Mouse (Mus musculus): ENCODE results near the gene Mettl16.

The Mettl16 gene

GRCm38 (mm10) chr11:74832503-74833143 lies 62.0 kb downstream of the Mettl16 start:
- DNase-seq = peak; percentile 77

- peak; percentile 61 for DNase-seq
Observed at GRCm38 (mm10) chr11:74833536-74834358, 63.1 kb downstream of the Mettl16 start.

GRCm38 (mm10) chr11:74834359-74834638 lies 63.7 kb downstream of the Mettl16 start:
- no peak for DNase-seq

GRCm38 (mm10) chr11:74834650-74835277 lies 64.1 kb downstream of the Mettl16 start:
- no peak for DNase-seq

- DNase-seq = no peak
Observed at GRCm38 (mm10) chr11:74835593-74836224, 65.1 kb downstream of the Mettl16 start.

GRCm38 (mm10) chr11:74836225-74837055 lies 65.8 kb downstream of the Mettl16 start:
- peak; percentile 30 for DNase-seq

GRCm38 (mm10) chr11:74837056-74837693 lies 66.5 kb downstream of the Mettl16 start:
- DNase-seq = no peak

- peak; percentile 96 for DNase-seq
Observed at GRCm38 (mm10) chr11:74837694-74838431, 67.2 kb downstream of the Mettl16 start.

GRCm38 (mm10) chr11:74838441-74838840 lies 67.8 kb downstream of the Mettl16 start:
- peak; percentile 96 for DNase-seq

GRCm38 (mm10) chr11:74838971-74839370 lies 68.3 kb downstream of the Mettl16 start:
- peak; percentile 95 for DNase-seq

- DNase-seq = no peak
Observed at GRCm38 (mm10) chr11:74839860-74840715, 69.5 kb downstream of the Mettl16 start.

GRCm38 (mm10) chr11:74840739-74841138 lies 70.1 kb downstream of the Mettl16 start:
- no peak for DNase-seq

- peak; percentile 90 for DNase-seq
Observed at GRCm38 (mm10) chr11:74841366-74841765, 70.7 kb downstream of the Mettl16 start.

- peak; percentile 47 for DNase-seq
Observed at GRCm38 (mm10) chr11:74842045-74842444, 71.4 kb downstream of the Mettl16 start.

- DNase-seq = no peak
Observed at GRCm38 (mm10) chr11:74842656-74843434, 72.2 kb downstream of the Mettl16 start.

GRCm38 (mm10) chr11:74843435-74843714 lies 72.7 kb downstream of the Mettl16 start:
- DNase-seq = no peak

- no peak for DNase-seq
Observed at GRCm38 (mm10) chr11:74843761-74844160, 73.1 kb downstream of the Mettl16 start.

GRCm38 (mm10) chr11:74845784-74846183 lies 75.2 kb downstream of the Mettl16 start:
- no peak for DNase-seq

- peak; percentile 90 for DNase-seq
Observed at GRCm38 (mm10) chr11:74847919-74848521, 77.4 kb downstream of the Mettl16 start.
